Comparison of ENCODE assay signal across 8 mouse cellular contexts in the genomic region with DNA sequence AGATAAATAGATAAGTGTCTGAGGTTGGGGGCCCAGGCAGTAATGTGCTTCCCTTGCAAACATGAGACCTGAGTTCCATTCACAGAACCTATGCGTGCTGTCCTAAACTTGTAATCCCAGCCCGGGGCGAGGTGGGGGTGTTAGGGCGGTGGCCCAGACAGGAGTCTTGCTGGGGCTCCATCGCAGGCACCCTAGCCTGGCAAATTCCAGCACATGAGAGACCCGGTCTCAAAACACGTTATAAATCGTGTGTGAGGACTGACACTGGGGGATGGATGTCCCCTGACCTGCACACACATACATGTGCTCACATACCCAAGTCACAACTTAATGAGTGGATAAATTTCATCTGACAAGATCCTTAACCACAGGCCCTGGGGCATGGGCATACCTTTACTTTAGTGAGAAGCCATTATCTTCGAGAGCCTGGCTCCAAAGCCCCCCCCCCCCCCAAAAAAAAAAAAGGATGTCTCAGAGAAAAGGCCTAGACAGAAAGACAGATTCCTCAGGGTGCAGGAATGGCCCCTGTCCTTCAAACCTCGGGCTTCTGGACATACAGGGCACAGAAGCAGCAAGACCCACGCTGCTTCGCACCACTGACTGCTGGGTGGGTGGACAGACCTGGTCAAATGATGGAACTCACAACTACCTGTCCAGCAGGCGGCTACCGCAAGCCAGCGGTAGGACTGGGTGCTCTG. TPM values are rescaled to one million over a fixed set of nuclear protein-coding genes. Genes with fewer than 3 reads are reported as not detected.
DNase-seq lines count a peak whose midpoint lies in the region; ATAC-seq lines count a peak whose summit lies in the region.

No protein-coding gene starts in this region.

- ATAC-seq in kidney, embryonic 14.5 days (ENCODE audit: low FRiP score, low TSS enrichment), result peak; percentile 33; the same call in 1 of the 2 replicates
- peak; percentile 37; the same call in 1 of the 2 replicates for ATAC-seq in hindbrain, embryonic 13.5 days (ENCODE audit: low FRiP score)
- ATAC-seq in midbrain, embryonic 15.5 days (replicated peaks), result peak; percentile 75
- ATAC-seq in activated CD4-positive, CD25-positive, alpha-beta regulatory T cell, adult 4 months, result no peak
- no peak for ATAC-seq in granulocyte monocyte progenitor cell, adult 5-6 weeks (replicated peaks; ENCODE audit: poor library complexity, severe bottlenecking)

- no peaks in the 10 kb centered on the region for H3K36me3 ChIP-seq in kidney, embryonic 14.5 days (ENCODE audit: control insufficient read depth, insufficient read depth, low read length)
- no peaks in the 10 kb centered on the region for H3K36me3 ChIP-seq in hindbrain, embryonic 13.5 days
- no peaks in the 10 kb centered on the region for H3K36me3 ChIP-seq in midbrain, embryonic 15.5 days (replicated peaks)

- no peak overlapping the region for H3K27ac ChIP-seq in kidney, embryonic 14.5 days (ENCODE audit: low read depth, low read length)
- H3K27ac ChIP-seq in brown adipose tissue, adult 24 weeks (replicated peaks; ENCODE audit: low read depth, low read length), result no peak overlapping the region
- peak overlapping the region; percentile 55; the same call in 1 of the 2 replicates for H3K27ac ChIP-seq in hindbrain, embryonic 13.5 days
- H3K27ac ChIP-seq in midbrain, embryonic 15.5 days, result 0 out of 2 replicates have a peak overlapping the region, but pooled peaks have one; percentile 53

- no peak for DNase-seq in kidney, adult 18-20 months
- no peak for DNase-seq in cerebellum, adult 18-20 months

- H3K4me1 ChIP-seq in kidney, embryonic 14.5 days (ENCODE audit: control insufficient read depth, insufficient read depth, low read length), result no peaks in the 10 kb centered on the region
- no peaks in the 10 kb centered on the region for H3K4me1 ChIP-seq in brown adipose tissue, adult 24 weeks (ENCODE audit: control insufficient read depth, insufficient read depth, insufficient read length, low read length)
- H3K4me1 ChIP-seq in hindbrain, embryonic 13.5 days (replicated peaks), result 0 out of 2 replicates have a peak, but pooled peaks cover 4% of the 10 kb centered on the region
- H3K4me1 ChIP-seq in midbrain, embryonic 15.5 days, result 0 out of 2 replicates have a peak, but pooled peaks cover 7% of the 10 kb centered on the region

- H3K9me3 ChIP-seq in kidney, embryonic 14.5 days (ENCODE audit: control insufficient read depth, low read length), result no peaks in the 10 kb centered on the region
- H3K9me3 ChIP-seq in hindbrain, embryonic 13.5 days, result no peaks in the 10 kb centered on the region
- no peaks in the 10 kb centered on the region for H3K9me3 ChIP-seq in midbrain, embryonic 15.5 days

- no peaks in the 10 kb centered on the region for H3K27me3 ChIP-seq in kidney, embryonic 14.5 days (ENCODE audit: control insufficient read depth, insufficient read depth, low read length)
- 0 out of 2 replicates have a peak, but pooled peaks cover 2% of the 10 kb centered on the region for H3K27me3 ChIP-seq in hindbrain, embryonic 13.5 days
- H3K27me3 ChIP-seq in midbrain, embryonic 15.5 days (replicated peaks), result no peaks in the 10 kb centered on the region

- 57% methylated on average over 15 of the region's 15 CpGs for WGBS in kidney, embryonic 14.5 days
- 56% methylated on average over 15 of the region's 15 CpGs for WGBS in hindbrain, embryonic 13.5 days
- 52% methylated on average over 15 of the region's 15 CpGs for WGBS in midbrain, embryonic 15.5 days

- H3K9ac ChIP-seq in kidney, embryonic 14.5 days (ENCODE audit: low read depth, low read length), result peak overlapping the region; percentile 51
- H3K9ac ChIP-seq in hindbrain, embryonic 13.5 days, result peak overlapping the region; percentile 75
- H3K9ac ChIP-seq in midbrain, embryonic 15.5 days, result peak overlapping the region; percentile 69

- H3K4me2 ChIP-seq in kidney, embryonic 14.5 days (replicated peaks; ENCODE audit: low read depth, low read length), result peak overlapping the region; percentile 75
- peak overlapping the region; percentile 72 for H3K4me2 ChIP-seq in hindbrain, embryonic 13.5 days
- H3K4me2 ChIP-seq in midbrain, embryonic 15.5 days, result peak overlapping the region; percentile 90

- H3K4me3 ChIP-seq in kidney, embryonic 14.5 days (ENCODE audit: low read length), result peak overlapping the region; percentile 35
- peak overlapping the region; percentile 32 for H3K4me3 ChIP-seq in brown adipose tissue, adult 24 weeks (ENCODE audit: insufficient read depth, low read depth, low read length)
- H3K4me3 ChIP-seq in hindbrain, embryonic 13.5 days, result peak overlapping the region; percentile 42
- H3K4me3 ChIP-seq in midbrain, embryonic 15.5 days, result peak overlapping the region; percentile 45

RNA-seq across cellular contexts. Expression of gene Dnajb1, which starts 13.8 kb away (rescaled TPM):
- 42.5 and 48.9 TPM in 2 replicates for polyA plus RNA-seq in kidney, embryonic 14.5 days (2014; fragmentation: Nextera tagmentation; extraction: Ambion mirVana)
- polyA plus RNA-seq in brown adipose tissue, adult 24 weeks (2012; ENCODE audit: insufficient read depth, insufficient read length, missing spikeins), result 25.0 and 50.3 TPM in 2 replicates
- polyA plus RNA-seq in hindbrain, embryonic 13.5 days (2015; fragmentation: Nextera tagmentation; extraction: Ambion mirVana), result 54.1 and 54.2 TPM in 2 replicates
- polyA plus RNA-seq in midbrain, embryonic 15.5 days (2015; fragmentation: Nextera tagmentation; extraction: Ambion mirVana), result 65.2 and 65.5 TPM in 2 replicates
- 10 to 100 TPM; 40.7 to 44.0 TPM for polyA plus RNA-seq in activated CD4-positive, CD25-positive, alpha-beta regulatory T cell, adult 4 months (2017; shearing (Covaris generic))
- 25.7 and 31.0 TPM in 2 replicates for total RNA-seq in granulocyte monocyte progenitor cell, adult 5-6 weeks (2014; fragmentation: Nextera tagmentation)
- 28.1 and 47.3 TPM in 2 replicates for total RNA-seq in granulocyte monocyte progenitor cell, adult 5-6 weeks (2017)

RNA-seq across cellular contexts. Expression of gene Tecr, which starts 14.1 kb away (rescaled TPM):
- 661 and 682 TPM in 2 replicates for polyA plus RNA-seq in kidney, embryonic 14.5 days (2014; fragmentation: Nextera tagmentation; extraction: Ambion mirVana)
- polyA plus RNA-seq in brown adipose tissue, adult 24 weeks (2012; ENCODE audit: insufficient read depth, insufficient read length, missing spikeins), result 552 and 608 TPM in 2 replicates
- 998 and 1,025 TPM in 2 replicates for polyA plus RNA-seq in hindbrain, embryonic 13.5 days (2015; fragmentation: Nextera tagmentation; extraction: Ambion mirVana)
- 1,118 and 1,124 TPM in 2 replicates for polyA plus RNA-seq in midbrain, embryonic 15.5 days (2015; fragmentation: Nextera tagmentation; extraction: Ambion mirVana)
- polyA plus RNA-seq in activated CD4-positive, CD25-positive, alpha-beta regulatory T cell, adult 4 months (2017; shearing (Covaris generic)), result 100 to 1,000 TPM; 421 to 424 TPM
- 506 and 549 TPM in 2 replicates for total RNA-seq in granulocyte monocyte progenitor cell, adult 5-6 weeks (2014; fragmentation: Nextera tagmentation)
- total RNA-seq in granulocyte monocyte progenitor cell, adult 5-6 weeks (2017), result 230 and 343 TPM in 2 replicates

RNA-seq across cellular contexts. Expression of gene Gipc1, which starts 30.6 kb away (rescaled TPM):
- 168 and 210 TPM in 2 replicates for polyA plus RNA-seq in kidney, embryonic 14.5 days (2014; fragmentation: Nextera tagmentation; extraction: Ambion mirVana)
- polyA plus RNA-seq in brown adipose tissue, adult 24 weeks (2012; ENCODE audit: insufficient read depth, insufficient read length, missing spikeins), result 20.8 and 21.2 TPM in 2 replicates
- 155 and 159 TPM in 2 replicates for polyA plus RNA-seq in hindbrain, embryonic 13.5 days (2015; fragmentation: Nextera tagmentation; extraction: Ambion mirVana)
- 128 and 132 TPM in 2 replicates for polyA plus RNA-seq in midbrain, embryonic 15.5 days (2015; fragmentation: Nextera tagmentation; extraction: Ambion mirVana)
- polyA plus RNA-seq in activated CD4-positive, CD25-positive, alpha-beta regulatory T cell, adult 4 months (2017; shearing (Covaris generic)), result 10 to 100 TPM; 21.5 to 26.8 TPM
- 26.7 and 35.0 TPM in 2 replicates for total RNA-seq in granulocyte monocyte progenitor cell, adult 5-6 weeks (2014; fragmentation: Nextera tagmentation)
- 19.0 and 19.3 TPM in 2 replicates for total RNA-seq in granulocyte monocyte progenitor cell, adult 5-6 weeks (2017)

RNA-seq across cellular contexts. Expression of gene Ptger1, which starts 44.6 kb away (rescaled TPM):
- polyA plus RNA-seq in kidney, embryonic 14.5 days (2014; fragmentation: Nextera tagmentation; extraction: Ambion mirVana), result 0.97 and 1.3 TPM in 2 replicates
- not detected in 2 replicates for polyA plus RNA-seq in brown adipose tissue, adult 24 weeks (2012; ENCODE audit: insufficient read depth, insufficient read length, missing spikeins)
- polyA plus RNA-seq in hindbrain, embryonic 13.5 days (2015; fragmentation: Nextera tagmentation; extraction: Ambion mirVana), result 0.38 and 0.70 TPM in 2 replicates
- polyA plus RNA-seq in midbrain, embryonic 15.5 days (2015; fragmentation: Nextera tagmentation; extraction: Ambion mirVana), result 0.92 and 1.7 TPM in 2 replicates
- 1 to 10 TPM in 1 of 2 experiments, under 1 TPM in 1; 0.93 to 1.1 TPM for polyA plus RNA-seq in activated CD4-positive, CD25-positive, alpha-beta regulatory T cell, adult 4 months (2017; shearing (Covaris generic))
- not detected in 2 replicates for total RNA-seq in granulocyte monocyte progenitor cell, adult 5-6 weeks (2014; fragmentation: Nextera tagmentation)
- 0.46 and 0.78 TPM in 2 replicates for total RNA-seq in granulocyte monocyte progenitor cell, adult 5-6 weeks (2017)

RNA-seq across cellular contexts. Expression of gene Ndufb7, which starts 55.4 kb away (rescaled TPM):
- polyA plus RNA-seq in kidney, embryonic 14.5 days (2014; fragmentation: Nextera tagmentation; extraction: Ambion mirVana), result 348 and 423 TPM in 2 replicates
- 676 and 868 TPM in 2 replicates for polyA plus RNA-seq in brown adipose tissue, adult 24 weeks (2012; ENCODE audit: insufficient read depth, insufficient read length, missing spikeins)
- polyA plus RNA-seq in hindbrain, embryonic 13.5 days (2015; fragmentation: Nextera tagmentation; extraction: Ambion mirVana), result 375 and 381 TPM in 2 replicates
- 336 and 348 TPM in 2 replicates for polyA plus RNA-seq in midbrain, embryonic 15.5 days (2015; fragmentation: Nextera tagmentation; extraction: Ambion mirVana)
- 100 to 1,000 TPM; 350 to 354 TPM for polyA plus RNA-seq in activated CD4-positive, CD25-positive, alpha-beta regulatory T cell, adult 4 months (2017; shearing (Covaris generic))
- total RNA-seq in granulocyte monocyte progenitor cell, adult 5-6 weeks (2014; fragmentation: Nextera tagmentation), result 187 and 191 TPM in 2 replicates
- total RNA-seq in granulocyte monocyte progenitor cell, adult 5-6 weeks (2017), result 179 and 187 TPM in 2 replicates

Comparison
In these comparisons a context has a peak if more than half of its experiments do, and no peak if none do; other contexts are left out.
1. ATAC-seq: peak in kidney, embryonic 14.5 days (single experiment), hindbrain, embryonic 13.5 days (single experiment) and midbrain, embryonic 15.5 days (single experiment); none in activated CD4-positive, CD25-positive, alpha-beta regulatory T cell, adult 4 months (single experiment) and granulocyte monocyte progenitor cell, adult 5-6 weeks (single experiment).
2. H3K27ac ChIP-seq: peak in hindbrain, embryonic 13.5 days (single experiment) and midbrain, embryonic 15.5 days (single experiment); none in kidney, embryonic 14.5 days (single experiment) and brown adipose tissue, adult 24 weeks (single experiment).
3. Peak in every context shown above with its lines, with median percentiles within 50 percentile points of each other: H3K4me2 ChIP-seq, H3K4me3 ChIP-seq and H3K9ac ChIP-seq.